Mouse (Mus musculus) MEL (cell line): Measurements from ENCODE around the gene Tmpo. TPM values are rescaled to one million over a fixed set of nuclear protein-coding genes. Genes with fewer than 3 reads are reported as not detected.
A peak's percentile ranks its signal among the peaks of the same experiment; 100 is the strongest.

Source experiments
- DNase-seq: peaks from one replicate; pipeline ENCODE4 v3.0.0; 2011; ENCODE audit warnings: low read depth, low spot score
- H3K27ac ChIP-seq: 2 replicates; pipeline ENCODE4 v1.5.1; 2012; ENCODE audit warnings: low read depth, mild to moderate bottlenecking, control low read depth, low read length, moderate library complexity; ENCODE audit not compliant: control insufficient read depth
- H3K27me3 ChIP-seq, 2 experiments: fragments of 150-350 bp in 1 of 2; sonication (generic) in 1 of 2; 2 replicates each; pipeline ENCODE4 v1.6.1; 2012; ENCODE audit warnings: low read length in 2 of 2, mild to moderate bottlenecking in 2 of 2, improper control_type of control experiment in 1 of 2, moderate library complexity in 1 of 2; ENCODE audit not compliant: insufficient read depth in 2 of 2, control insufficient read depth in 1 of 2
- H3K36me3 ChIP-seq, 2 experiments: 2 replicates each; pipeline ENCODE4 v1.6.1; 2012 to 2014; ENCODE audit warnings: low read length in 2 of 2, improper control_type of control experiment in 1 of 2, inconsistent platforms in 1 of 2, mild to moderate bottlenecking in 1 of 2; ENCODE audit not compliant: insufficient read depth in 2 of 2, control insufficient read depth in 1 of 2
- H3K4me1 ChIP-seq, 2 experiments: fragments of 150-350 bp in 1 of 2; sonication (generic) in 1 of 2; 2 replicates each; pipeline ENCODE4 v1.6.1; 2012; ENCODE audit warnings: low read length in 2 of 2, improper control_type of control experiment in 1 of 2, mild to moderate bottlenecking in 1 of 2; ENCODE audit not compliant: insufficient read depth in 2 of 2, control insufficient read depth in 1 of 2
- H3K4me3 ChIP-seq, 2 experiments: fragments of 150-350 bp in 1 of 2; sonication (generic) in 1 of 2; 2 replicates each; pipeline ENCODE4 v1.5.1; 2012; ENCODE audit warnings: low read depth in 2 of 2, low read length in 2 of 2, mild to moderate bottlenecking in 2 of 2, moderate library complexity in 2 of 2, control low read depth in 1 of 2, improper control_type of control experiment in 1 of 2; ENCODE audit not compliant: control insufficient read depth in 1 of 2, insufficient read depth in 1 of 2
- H3K79me2 ChIP-seq: 2 replicates; pipeline ENCODE4 v1.6.1; 2012; ENCODE audit warnings: mild to moderate bottlenecking, low read length, moderate library complexity; ENCODE audit not compliant: control insufficient read depth, poor library complexity, insufficient read depth
- H3K9ac ChIP-seq: 2 replicates; pipeline ENCODE4 v1.6.1; 2012; ENCODE audit warnings: low read depth, mild to moderate bottlenecking, control low read depth, low read length, moderate library complexity; ENCODE audit not compliant: control insufficient read depth, poor library complexity, severe bottlenecking
- H3K9me3 ChIP-seq: fragments of 150-350 bp; sonication (generic); replicated peaks from 2 replicates; pipeline ENCODE4 v1.6.1; 2012; ENCODE audit warnings: mild to moderate bottlenecking, low read length, improper control_type of control experiment, moderate library complexity; ENCODE audit not compliant: insufficient read depth
- CHD1 ChIP-seq: IDR thresholded peaks from 2 replicates; pipeline ENCODE4 v1.6.1; 2012; ENCODE audit warnings: low read depth, mild to moderate bottlenecking, inconsistent platforms, low read length, improper control_type of control experiment
- CTCF ChIP-seq, 3 experiments: IDR thresholded peaks in 2 of 3; conservative IDR thresholded peaks in 1 of 3; 2 replicates each; pipeline ENCODE4 v1.5.1; 2011 to 2012; ENCODE audit warnings: low read length in 3 of 3, low read depth in 2 of 3, mild to moderate bottlenecking in 2 of 3, improper control_type of control experiment in 1 of 3, inconsistent platforms in 1 of 3, mixed read lengths in 1 of 3, moderate library complexity in 1 of 3; ENCODE audit not compliant: control insufficient read depth in 1 of 3, insufficient read depth in 1 of 3, poor library complexity in 1 of 3, severe bottlenecking in 1 of 3
- EP300 ChIP-seq, 2 experiments: IDR thresholded peaks; 2 replicates each; pipeline ENCODE4 v1.6.1; 2011; ENCODE audit warnings: improper control_type of control experiment in 2 of 2, low read length in 2 of 2, low read depth in 1 of 2, mild to moderate bottlenecking in 1 of 2
- ETS1 ChIP-seq: IDR thresholded peaks from 2 replicates; pipeline ENCODE4 v1.6.1; 2012; ENCODE audit warnings: low read depth, mild to moderate bottlenecking, inconsistent platforms, low read length, improper control_type of control experiment, moderate library complexity
- GATA1 ChIP-seq: IDR thresholded peaks from 2 replicates; pipeline ENCODE4 v1.6.1; 2011; ENCODE audit warnings: low read depth, low read length, improper control_type of control experiment
- HCFC1 ChIP-seq: IDR thresholded peaks from 2 replicates; pipeline ENCODE4 v1.6.1; 2012; ENCODE audit warnings: low read depth, mild to moderate bottlenecking, inconsistent platforms, low read length, improper control_type of control experiment, moderate library complexity
- JUND ChIP-seq: IDR thresholded peaks from 2 replicates; pipeline ENCODE4 v1.6.1; 2011; ENCODE audit warnings: low read depth, mild to moderate bottlenecking, improper control_type of control experiment, low read length
- MAFK ChIP-seq: IDR thresholded peaks from 2 replicates; pipeline ENCODE4 v1.6.1; 2011; ENCODE audit warnings: low read depth, mild to moderate bottlenecking, low read length, improper control_type of control experiment, borderline replicate concordance
- MAX ChIP-seq: IDR thresholded peaks from 2 replicates; pipeline ENCODE4 v1.6.1; 2011; ENCODE audit warnings: low read length, improper control_type of control experiment
- MAZ ChIP-seq: IDR thresholded peaks from 2 replicates; pipeline ENCODE4 v1.6.1; 2012; ENCODE audit warnings: low read depth, mild to moderate bottlenecking, inconsistent platforms, low read length, improper control_type of control experiment
- MXI1 ChIP-seq: IDR thresholded peaks from 2 replicates; pipeline ENCODE4 v1.6.1; 2011; ENCODE audit warnings: mild to moderate bottlenecking, low read depth, low read length, improper control_type of control experiment
- MYC ChIP-seq: IDR thresholded peaks from 2 replicates; pipeline ENCODE4 v1.6.1; 2011; ENCODE audit warnings: low read depth, mild to moderate bottlenecking, low read length, improper control_type of control experiment, moderate library complexity
- NELFE ChIP-seq: IDR thresholded peaks from 2 replicates; pipeline ENCODE4 v1.6.1; 2011; ENCODE audit warnings: low read depth, low read length, improper control_type of control experiment
- NRF1 ChIP-seq: IDR thresholded peaks from 2 replicates; pipeline ENCODE4 v1.6.1; 2014; ENCODE audit warnings: low read depth, mild to moderate bottlenecking, inconsistent platforms, low read length, improper control_type of control experiment, moderate library complexity; ENCODE audit not compliant: poor library complexity, insufficient read depth, severe bottlenecking
- POLR2A ChIP-seq, 2 experiments: IDR thresholded peaks; 2 replicates each; pipeline ENCODE4 v1.6.1; 2011 to 2012; ENCODE audit warnings: low read length in 2 of 2, mild to moderate bottlenecking in 2 of 2, control low read depth in 1 of 2, improper control_type of control experiment in 1 of 2, low read depth in 1 of 2, moderate library complexity in 1 of 2; ENCODE audit not compliant: control insufficient read depth in 1 of 2, insufficient read depth in 1 of 2, poor library complexity in 1 of 2
- POLR2AphosphoS2 ChIP-seq: IDR thresholded peaks from 2 replicates; pipeline ENCODE4 v1.6.1; 2011; ENCODE audit warnings: low read length, improper control_type of control experiment
- POLR2AphosphoS5 ChIP-seq: IDR thresholded peaks from 2 replicates; pipeline ENCODE4 v1.6.1; 2012; ENCODE audit warnings: low read depth, borderline replicate concordance, mild to moderate bottlenecking, inconsistent platforms, low read length, moderate library complexity, mixed read lengths
- RCOR1 ChIP-seq: IDR thresholded peaks from 2 replicates; pipeline ENCODE4 v1.6.1; 2012; ENCODE audit warnings: low read depth, mild to moderate bottlenecking, inconsistent platforms, low read length, improper control_type of control experiment
- SIN3A ChIP-seq: IDR thresholded peaks from 2 replicates; pipeline ENCODE4 v1.6.1; 2012; ENCODE audit warnings: low read length, improper control_type of control experiment, inconsistent platforms
- SMC3 ChIP-seq: IDR thresholded peaks from 2 replicates; pipeline ENCODE4 v1.6.1; 2011; ENCODE audit warnings: low read depth, low read length, improper control_type of control experiment
- TAL1 ChIP-seq: IDR thresholded peaks from 2 replicates; pipeline ENCODE4 v1.6.1; 2012; ENCODE audit warnings: mild to moderate bottlenecking, inconsistent platforms, low read length, moderate library complexity, mixed read lengths
- TBP ChIP-seq: IDR thresholded peaks from 2 replicates; pipeline ENCODE4 v1.8.0; 2011; ENCODE audit warnings: low read depth, low read length, improper control_type of control experiment
- TCF12 ChIP-seq: IDR thresholded peaks from 2 replicates; pipeline ENCODE4 v1.6.1; 2014; ENCODE audit warnings: low read depth, mild to moderate bottlenecking, inconsistent platforms, low read length, improper control_type of control experiment, moderate library complexity
- USF2 ChIP-seq, 2 experiments: IDR thresholded peaks; 2 replicates each; pipeline ENCODE4 v1.6.1; 2011 to 2012; ENCODE audit warnings: improper control_type of control experiment in 2 of 2, low read length in 2 of 2, borderline replicate concordance in 1 of 2, inconsistent platforms in 1 of 2, low read depth in 1 of 2, mild to moderate bottlenecking in 1 of 2; ENCODE audit not compliant: insufficient read depth in 1 of 2
- polyA plus RNA-seq, 2 experiments: library from polyadenylated mRNA; stranded (reverse) in 1 of 2; unstranded in 1 of 2; fragments of >175 nt in 1 of 2; fragments of >200 nt in 1 of 2; gene quantifications; 2 replicates each; pipeline versions ENCODE4 v1.2.1 to v1.2.4; 2012; ENCODE audit warnings: low replicate concordance in 2 of 2, low read depth in 1 of 2; ENCODE audit not compliant: insufficient read length in 2 of 2, insufficient read depth in 1 of 2, missing spikeins in 1 of 2
- total RNA-seq: library from RNA; depleted of rRNA; stranded (reverse); fragments of 300-350 nt; gene quantifications from 2 replicates; pipeline ENCODE4 v1.2.3, GENCODE M21; 2012

Tmpo gene
- total and polyA plus RNA-seq, 3 experiments, result 211 to 219 (median 215) TPM

- TF ChIP-seq MAZ, result no peak
- TF ChIP-seq MAX, result peak; percentile 63
- TF ChIP-seq TCF12, result peak; percentile 46; the same call in 1 of the 2 replicates
- TF ChIP-seq, all 39 proteins: peak for 18
These were observed 41.9 kb downstream of the Tmpo start (continued) for GRCm38 (mm10) chr10:91139148-91139766.

- no peak for TF ChIP-seq TCF12
- no peak for TF ChIP-seq NRF1
- peak; percentile 61; the same call in 1 of the 2 replicates for TF ChIP-seq MYC
- TF ChIP-seq ETS1, result 0 out of 2 replicates have a peak, but pooled peaks have one; percentile 27
- no peak; the same call in 1 of the 2 replicates for TF ChIP-seq POLR2AphosphoS2
- TF ChIP-seq POLR2A (IDR thresholded peaks at IDR 0.05; ENCODE audit: control insufficient read depth in 1 of 2, insufficient read depth in 1 of 2, low read depth in 1 of 2, low read length in 2 of 2, poor library complexity in 1 of 2), result peak; percentile 32 to 75; a peak in 3 of 4 replicates
- TF ChIP-seq JUND, result peak; percentile 70; the same call in 1 of the 2 replicates
- TF ChIP-seq NELFE, result peak; percentile 59; the same call in 1 of the 2 replicates
- no peak for TF ChIP-seq MAZ
- TF ChIP-seq GATA1, result no peak
- TF ChIP-seq RCOR1, result no peak
- TF ChIP-seq TBP, result peak; percentile 60
- TF ChIP-seq CTCF (IDR thresholded peaks at IDR 0.05 in 2 of 3, conservative IDR thresholded peaks at IDR 0.05 in 1 of 3; ENCODE audit: control insufficient read depth in 1 of 3, insufficient read depth in 1 of 3, low read depth in 2 of 3, low read length in 3 of 3, poor library complexity in 1 of 3, severe bottlenecking in 1 of 3), result no peak
- TF ChIP-seq TAL1, result no peak
- TF ChIP-seq SIN3A, result peak; percentile 25
- TF ChIP-seq, all 39 proteins: peak for 7
- H3K4me1 ChIP-seq, result peaks cover 0 to 7% of the 10 kb centered on the region in 2 experiments; a peak in 1 of 4 replicates
- no peaks in the 10 kb centered on the region for H3K9me3 ChIP-seq
- peak overlapping the region; percentile 40 to 44 for H3K4me3 ChIP-seq
- H3K27me3 ChIP-seq, result no peaks in the 10 kb centered on the region
- peak overlapping the region; percentile 78 for H3K27ac ChIP-seq
- H3K9ac ChIP-seq, result peak overlapping the region; percentile 50
- peaks cover 0 to 4% of the 10 kb centered on the region in 2 experiments; a peak in 1 of 4 replicates for H3K36me3 ChIP-seq
- no peaks in the 10 kb centered on the region; the same call in 1 of the 2 replicates for H3K79me2 ChIP-seq
- DNase-seq, result peak; percentile 95
These were observed 42.8 kb downstream of the Tmpo start for GRCm38 (mm10) chr10:91138317-91138716.

- H3K4me1 ChIP-seq, result peaks cover 0 to 7% of the 10 kb centered on the region in 2 experiments; a peak in 1 of 4 replicates
- H3K36me3 ChIP-seq, result peaks cover 0 to 4% of the 10 kb centered on the region in 2 experiments; a peak in 1 of 4 replicates
- no peak overlapping the region for H3K4me3 ChIP-seq
- H3K27ac ChIP-seq, result peak overlapping the region; percentile 22; the same call in 1 of the 2 replicates
- DNase-seq, result no peak
- H3K9ac ChIP-seq, result no peak overlapping the region
- H3K9me3 ChIP-seq, result no peaks in the 10 kb centered on the region
- TF ChIP-seq MAFK (no peak), POLR2A (IDR thresholded peaks at IDR 0.05; ENCODE audit: control insufficient read depth in 1 of 2, insufficient read depth in 1 of 2, low read depth in 1 of 2, low read length in 2 of 2, poor library complexity in 1 of 2) (no peak), CTCF (IDR thresholded peaks at IDR 0.05 in 2 of 3, conservative IDR thresholded peaks at IDR 0.05 in 1 of 3; ENCODE audit: control insufficient read depth in 1 of 3, insufficient read depth in 1 of 3, low read depth in 2 of 3, low read length in 3 of 3, poor library complexity in 1 of 3, severe bottlenecking in 1 of 3) (no peak), USF2 (IDR thresholded peaks at IDR 0.05; ENCODE audit: borderline replicate concordance in 1 of 2, insufficient read depth in 1 of 2, low read depth in 1 of 2, low read length in 2 of 2) (no peak), NELFE (no peak), HCFC1 (no peak), ETS1 (no peak), EP300 (IDR thresholded peaks at IDR 0.05; ENCODE audit: low read depth in 1 of 2, low read length in 2 of 2) (no peak), MAZ (no peak), JUND (no peak), CHD1 (no peak), MXI1 (no peak), SMC3 (no peak), POLR2AphosphoS5 (no peak)
- no peaks in the 10 kb centered on the region; the same call in 1 of the 2 replicates for H3K79me2 ChIP-seq
- H3K27me3 ChIP-seq, result no peaks in the 10 kb centered on the region
These were observed 43.7 kb downstream of the Tmpo start for GRCm38 (mm10) chr10:91137400-91137799.
